Mouse (Mus musculus) monocyte, adult 2 months (primary cell): ENCODE measurements around the gene Vapb.

ENCODE experiments used
- DNase-seq, 2 experiments: peaks; one replicate each; pipeline ENCODE4 v3.0.0; 2022; ENCODE audit warnings: low spot score in 2 of 2, low read depth in 1 of 2

Vapb gene

GRCm38 (mm10) chr2:173828134-173828533 is 90.8 kb downstream of the Vapb start:
- no peak for DNase-seq

GRCm38 (mm10) chr2:173832828-173833492 is 95.6 kb downstream of the Vapb start:
- no peak for DNase-seq
